Mouse (Mus musculus) heart, adult 9 months (tissue): ENCODE data around the gene Pias1.
"Not testable (repeated sequence)": the region's sequence is repeated elsewhere in the genome, so short reads cannot be mapped to it uniquely, and the experiment has no call there.

ENCODE experiments used
- DNase-seq, 2 experiments: peaks; one replicate each; pipeline ENCODE4 v3.0.0; 2022; ENCODE audit warnings: low spot score in 2 of 2

The Pias1 gene

DNA sequence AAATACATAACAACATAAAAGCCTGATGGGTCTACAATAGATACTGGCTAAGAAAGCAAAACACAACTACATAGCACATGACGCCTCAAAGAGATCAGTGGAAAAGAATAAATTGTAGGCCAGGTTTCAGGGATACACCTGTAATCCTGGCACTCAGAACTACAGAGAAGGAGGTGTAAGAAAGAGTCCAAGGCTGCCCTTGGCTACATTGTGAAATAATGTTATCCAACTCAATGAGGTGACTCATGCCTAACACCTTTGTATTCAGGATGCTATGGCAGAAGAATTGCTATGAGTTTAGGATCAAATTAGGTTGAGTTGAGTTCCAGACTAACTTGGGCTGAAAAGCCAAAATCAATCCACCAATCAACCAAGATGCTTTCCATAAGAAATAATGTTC is 43.7 kb downstream of the Pias1 start:
- DNase-seq, result no peak

DNA sequence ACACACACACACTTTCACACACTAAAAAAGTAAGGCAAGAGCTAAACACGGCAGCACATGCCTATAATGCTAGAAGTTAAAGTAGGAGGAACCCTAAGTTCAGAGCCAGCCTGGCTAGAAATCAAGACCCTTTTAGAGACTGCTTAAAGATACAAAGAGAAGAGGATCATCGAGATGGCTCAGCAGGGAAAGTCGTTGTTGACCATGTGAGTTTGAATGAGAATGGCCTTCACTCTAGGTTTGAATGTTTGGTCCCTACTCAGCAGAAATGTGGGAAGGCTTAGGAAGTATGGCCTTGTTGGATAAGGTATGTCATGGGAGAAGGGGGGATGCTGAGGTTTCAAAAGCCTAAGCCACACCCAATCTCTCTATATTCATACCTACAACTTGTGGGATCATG is 46.8 kb downstream of the Pias1 start:
- no peak for DNase-seq

DNA sequence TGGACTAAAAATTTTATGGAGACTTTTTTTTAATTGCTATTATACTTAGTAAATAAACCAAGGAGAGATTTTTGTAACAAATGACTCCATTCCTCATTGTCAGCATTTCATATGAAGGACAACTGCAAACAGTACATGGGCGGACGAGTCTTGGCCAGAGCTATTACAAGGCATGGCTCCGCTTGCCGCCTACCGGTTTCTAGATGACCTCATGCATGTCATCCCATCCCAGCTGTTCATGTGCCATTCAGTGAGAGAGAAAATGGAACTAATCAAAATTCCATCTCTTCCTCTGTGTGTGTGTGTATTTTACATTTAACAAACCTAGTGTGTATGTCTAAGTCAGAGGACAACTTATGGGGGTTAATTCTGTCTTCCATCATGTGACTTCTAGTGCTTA is 51.9 kb downstream of the Pias1 start:
- DNase-seq, result no peak

DNA sequence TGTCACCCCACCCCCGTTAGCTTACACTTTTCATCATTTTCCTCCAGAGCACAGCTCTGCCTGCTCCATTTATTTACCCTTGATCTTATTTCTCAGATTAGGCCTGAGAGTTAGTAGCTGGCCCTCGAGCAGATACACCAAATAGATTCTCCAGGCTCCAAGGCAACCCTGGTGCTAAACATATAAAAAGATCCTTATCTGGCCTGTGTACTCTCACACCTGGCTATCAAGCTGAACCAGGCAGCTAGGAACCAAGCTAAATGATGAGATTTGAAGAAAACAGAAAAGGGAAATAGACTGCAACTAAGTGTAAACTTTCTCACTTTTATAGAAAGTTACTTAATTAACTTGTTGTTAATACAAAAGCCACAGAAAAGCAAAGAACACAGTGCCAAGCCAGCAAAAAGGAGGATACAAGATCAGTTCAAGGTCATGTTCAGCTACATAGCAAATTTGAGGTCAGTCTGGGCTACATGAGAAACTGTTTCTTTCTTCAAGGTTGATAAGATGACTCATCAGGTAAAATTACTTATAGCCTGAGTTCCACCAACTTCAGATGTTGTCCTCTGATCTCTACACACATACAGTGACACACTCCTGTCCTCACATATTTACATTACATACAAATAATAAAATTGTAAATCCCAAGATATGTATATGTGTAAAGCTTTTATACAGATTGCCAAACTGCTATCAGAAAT is 52.9 kb downstream of the Pias1 start:
- no peak for DNase-seq

DNA sequence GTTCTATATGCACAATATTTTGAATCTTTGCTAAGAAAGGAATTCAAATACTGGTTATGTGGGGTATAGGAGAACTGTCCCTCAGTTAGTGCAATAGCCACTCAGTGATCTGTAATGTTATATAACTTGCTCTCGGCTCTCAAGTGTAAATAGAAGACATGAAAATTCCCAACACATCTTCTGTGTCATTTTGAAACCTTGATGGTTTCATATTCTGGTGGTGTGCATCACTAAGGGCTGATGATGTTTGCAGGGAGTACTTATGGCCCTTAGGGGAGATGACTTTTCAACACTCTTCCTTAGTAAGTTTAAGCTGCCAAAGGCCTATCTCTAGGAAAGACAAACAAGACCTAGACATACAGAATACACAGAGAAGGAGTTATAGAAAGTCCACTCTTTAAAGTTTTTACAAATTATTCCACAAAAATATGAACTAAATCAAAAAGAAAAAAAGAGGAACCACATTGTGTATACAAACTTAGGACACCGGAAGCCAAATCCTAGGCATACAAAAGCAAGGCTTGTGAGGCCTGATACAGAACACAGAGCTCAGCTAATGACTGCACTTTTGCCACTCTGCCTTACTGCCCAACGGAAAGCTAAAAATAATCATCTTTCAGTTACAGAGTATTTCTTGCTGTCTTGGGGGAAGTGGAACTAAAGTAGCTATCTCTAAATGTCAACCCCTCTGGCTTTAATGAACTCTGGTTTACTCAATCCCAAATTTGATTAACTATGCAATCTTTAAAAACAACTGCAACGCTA is 55.0 kb downstream of the Pias1 start:
- DNase-seq, result peak in 1 of 2 experiments; percentile 43

DNA sequence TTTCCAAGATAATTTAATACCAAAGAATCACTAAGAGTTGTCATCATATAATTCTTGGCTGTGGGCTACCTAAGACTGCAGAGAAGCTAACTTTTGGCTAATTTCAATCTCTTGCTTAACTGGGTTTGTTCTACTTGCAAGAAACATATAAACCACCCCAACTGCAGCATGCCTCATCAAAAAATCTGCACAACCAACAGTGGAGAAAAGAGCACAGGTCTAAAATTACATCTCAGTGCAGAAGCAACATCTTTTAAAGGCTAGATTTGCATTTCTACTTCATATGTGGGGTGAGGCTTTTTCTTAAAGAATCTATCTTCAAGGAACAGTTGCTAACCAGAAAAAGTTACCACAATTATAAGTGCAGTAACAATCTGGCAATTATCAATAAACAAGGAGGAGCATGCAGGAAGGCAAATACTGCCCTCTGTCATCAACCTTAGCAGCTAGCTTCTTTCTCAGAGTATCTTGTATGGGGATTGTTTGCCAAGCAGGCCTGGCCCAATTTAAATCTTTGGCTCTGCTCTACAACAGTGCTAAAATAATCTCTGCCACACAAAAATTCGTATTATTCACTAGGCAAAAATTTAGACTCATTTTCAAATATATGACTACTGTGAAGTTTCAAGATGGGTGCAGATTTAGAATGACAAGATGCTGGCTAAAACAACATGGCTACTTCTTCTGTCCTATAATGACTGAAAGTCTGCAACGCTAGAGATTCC is 62.7 kb downstream of the Pias1 start:
- DNase-seq, result no peak

DNA sequence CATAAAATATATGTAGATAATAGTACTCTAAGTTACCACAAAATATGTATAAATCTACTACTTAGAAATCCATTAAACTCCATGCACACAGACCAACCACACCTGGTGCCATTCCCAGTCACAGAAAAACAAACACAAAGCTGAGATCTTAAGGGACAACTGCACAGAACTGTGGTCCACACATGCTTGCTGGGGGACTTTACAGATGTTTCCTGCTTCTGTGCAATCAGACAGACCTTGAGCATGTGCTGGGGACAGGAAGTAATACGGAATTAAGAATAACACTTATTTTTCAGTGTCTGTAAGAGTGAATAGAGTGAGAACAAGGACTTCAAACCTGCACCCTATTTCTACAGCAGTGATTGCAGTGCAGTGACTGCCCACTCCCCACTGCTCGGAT is 66.8 kb downstream of the Pias1 start:
- no peak for DNase-seq

DNA sequence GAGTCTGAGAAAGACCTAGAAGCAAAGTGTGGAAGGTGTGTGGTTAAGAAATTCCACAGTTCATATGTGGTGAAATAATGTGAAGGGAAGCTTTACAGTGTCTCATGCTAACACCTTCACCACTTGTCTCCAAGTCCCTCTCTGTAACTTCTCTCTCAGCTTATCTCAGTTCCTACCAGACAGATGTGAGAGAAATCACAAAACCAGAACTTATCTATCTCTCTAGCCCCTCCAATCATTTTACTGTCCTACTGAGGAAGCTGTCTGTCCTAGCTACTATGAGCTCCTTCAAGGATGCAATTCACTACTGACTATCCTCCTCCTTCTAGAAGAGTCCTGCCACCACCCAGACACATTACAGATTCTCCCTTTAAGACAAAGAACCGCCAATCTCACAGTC is 70.7 kb downstream of the Pias1 start:
- no peak for DNase-seq

DNA sequence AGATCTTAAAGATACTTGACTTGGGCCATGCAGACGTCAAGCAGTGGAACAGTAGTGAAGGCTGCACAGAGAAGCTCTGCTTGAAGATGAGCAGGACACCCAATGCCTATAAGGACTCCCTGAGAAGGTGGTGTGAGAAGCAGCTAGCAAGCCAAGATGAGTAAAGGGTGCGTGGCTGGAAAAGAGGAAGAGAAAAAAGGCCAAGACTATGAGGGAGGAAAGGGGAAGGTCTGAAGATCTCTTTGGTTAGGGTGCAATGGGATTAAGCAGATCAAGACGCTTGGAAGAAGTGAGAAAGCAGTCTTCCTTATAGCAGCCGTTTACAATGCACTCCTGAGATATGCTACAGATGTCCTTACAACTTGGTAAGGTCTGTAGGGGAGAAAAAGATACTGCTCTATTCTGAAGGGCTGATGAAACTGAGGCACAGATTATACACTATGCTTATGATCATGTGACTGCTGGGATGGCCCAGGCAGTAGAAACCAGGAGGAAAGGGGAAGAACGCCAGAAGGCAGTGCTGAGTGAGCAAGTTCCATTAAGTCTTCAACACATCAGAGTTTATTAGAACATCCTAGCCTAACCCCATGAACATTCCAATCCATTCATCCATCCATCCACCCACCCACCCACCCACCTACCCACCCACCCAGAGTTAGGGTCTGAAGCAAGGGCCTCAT is 74.2 kb downstream of the Pias1 start:
- peak; percentile 28 to 35 for DNase-seq

DNA sequence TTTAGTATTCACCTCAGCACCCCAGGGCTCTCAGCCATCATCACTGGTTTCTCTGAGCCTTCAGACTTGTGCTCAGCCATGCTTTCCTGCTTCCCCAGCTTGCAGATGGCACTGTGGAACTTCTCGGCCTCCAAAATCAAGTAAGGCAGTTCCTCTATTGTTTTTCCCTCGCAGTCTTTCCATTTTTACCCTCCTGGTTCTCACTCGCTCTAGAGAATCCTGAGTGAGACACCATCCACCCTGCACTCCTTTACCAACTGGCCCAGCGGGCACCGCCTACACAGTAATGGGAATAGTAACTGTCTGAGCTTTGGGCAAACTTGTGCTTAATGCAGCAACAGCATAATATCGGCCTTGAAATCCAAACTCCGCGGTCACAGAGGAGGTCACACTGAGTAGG is 82.7 kb downstream of the Pias1 start:
- no peak for DNase-seq

DNA sequence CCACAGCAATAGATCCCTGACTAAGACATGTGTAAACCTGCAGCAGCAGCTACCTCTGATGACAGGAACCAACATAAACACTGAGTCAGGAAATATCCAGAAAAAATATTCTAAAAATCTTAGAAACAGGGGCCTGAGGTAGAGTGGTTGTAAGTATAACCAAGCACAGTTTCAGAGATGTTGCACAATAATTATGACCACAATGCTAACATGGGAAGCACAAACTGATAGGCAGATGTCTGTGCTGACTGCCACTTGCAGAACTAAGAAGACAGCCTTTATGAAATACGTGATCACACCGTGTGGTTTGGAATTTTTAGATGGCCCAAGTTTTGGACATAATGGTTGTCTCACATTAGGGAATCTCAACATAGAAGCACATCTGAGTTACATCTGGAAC is 83.9 kb downstream of the Pias1 start:
- no peak for DNase-seq

DNA sequence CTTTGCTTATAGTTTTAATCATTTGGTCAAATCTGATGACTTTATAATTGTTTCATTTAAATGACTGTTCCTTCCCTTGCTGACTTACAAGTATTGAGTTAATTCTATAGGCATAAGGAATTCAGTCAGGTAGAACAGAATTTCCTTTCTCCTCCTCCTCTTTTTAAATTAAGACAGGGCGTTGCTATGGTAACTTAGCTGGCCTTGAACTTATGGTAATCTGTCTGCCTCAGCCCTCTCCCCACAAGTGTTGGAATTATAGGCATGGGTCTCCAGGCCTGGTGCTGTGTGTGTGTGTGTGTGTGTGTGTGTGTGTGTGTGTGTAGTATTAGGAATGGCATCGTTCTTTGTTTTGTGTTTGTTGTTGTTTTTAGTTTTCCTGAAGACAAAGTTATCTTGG is 86.0 kb downstream of the Pias1 start:
- no peak for DNase-seq

DNA sequence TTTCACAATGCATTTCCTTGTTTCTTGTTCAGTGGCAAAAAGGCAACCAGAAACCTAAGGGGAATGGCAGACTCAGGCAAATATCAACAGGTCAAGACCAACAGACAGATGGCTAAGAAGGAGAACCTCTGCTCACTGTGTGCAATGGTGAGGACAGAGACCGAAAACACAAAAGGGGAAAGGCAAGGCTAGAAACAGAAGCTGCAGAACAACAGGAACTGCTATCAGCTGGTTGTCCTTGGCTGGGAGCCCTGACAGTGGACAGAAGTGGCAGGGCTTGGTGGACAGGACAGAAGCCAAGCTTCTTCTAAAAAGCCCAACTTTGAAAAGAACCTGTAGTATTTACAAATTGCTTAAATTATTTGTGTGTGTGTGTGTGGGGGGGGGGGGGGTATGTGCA is 93.2 kb downstream of the Pias1 start:
- DNase-seq, result peak; percentile 46 to 65

DNA sequence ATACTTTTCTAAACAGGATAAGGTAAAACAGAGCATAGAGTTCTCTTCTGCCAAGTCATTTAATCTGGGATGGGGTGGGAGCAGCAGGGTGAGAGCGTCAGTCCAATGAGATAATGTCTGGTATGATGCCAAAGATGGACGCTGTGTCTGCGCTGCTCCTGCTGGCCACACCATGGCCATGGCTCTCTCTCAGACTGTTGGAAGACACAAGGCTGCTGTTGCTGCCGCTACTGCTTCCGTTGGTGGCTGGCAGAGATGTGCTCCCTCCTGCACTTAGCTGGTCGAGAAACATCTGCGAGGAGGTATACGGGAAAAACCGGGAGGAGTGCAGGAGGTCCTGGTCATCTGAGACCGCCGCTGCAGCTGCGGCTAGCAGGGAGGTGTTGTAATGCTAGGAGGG is 105.9 kb downstream of the Pias1 start:
- DNase-seq, result peak; percentile 75 to 77

DNA sequence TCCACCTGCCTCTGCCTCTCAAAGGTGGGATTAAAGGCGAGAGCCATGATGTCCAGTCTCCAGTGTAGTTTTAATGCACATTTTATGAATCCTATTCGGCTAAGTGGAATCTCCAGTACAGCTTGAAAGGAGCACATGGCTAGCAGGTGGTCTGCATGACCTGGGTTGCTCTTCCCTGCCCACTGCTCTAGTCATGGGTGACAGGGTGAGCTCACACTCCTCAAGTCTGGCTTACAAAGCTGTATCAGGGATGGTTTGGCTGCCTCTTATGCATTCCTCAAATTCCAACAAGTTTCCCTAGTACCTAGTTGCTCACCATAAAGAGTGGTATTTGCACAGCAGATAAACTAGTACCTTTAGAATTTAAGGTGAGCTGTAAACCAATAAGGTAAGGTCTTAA is 109.9 kb downstream of the Pias1 start:
- no peak for DNase-seq

DNA sequence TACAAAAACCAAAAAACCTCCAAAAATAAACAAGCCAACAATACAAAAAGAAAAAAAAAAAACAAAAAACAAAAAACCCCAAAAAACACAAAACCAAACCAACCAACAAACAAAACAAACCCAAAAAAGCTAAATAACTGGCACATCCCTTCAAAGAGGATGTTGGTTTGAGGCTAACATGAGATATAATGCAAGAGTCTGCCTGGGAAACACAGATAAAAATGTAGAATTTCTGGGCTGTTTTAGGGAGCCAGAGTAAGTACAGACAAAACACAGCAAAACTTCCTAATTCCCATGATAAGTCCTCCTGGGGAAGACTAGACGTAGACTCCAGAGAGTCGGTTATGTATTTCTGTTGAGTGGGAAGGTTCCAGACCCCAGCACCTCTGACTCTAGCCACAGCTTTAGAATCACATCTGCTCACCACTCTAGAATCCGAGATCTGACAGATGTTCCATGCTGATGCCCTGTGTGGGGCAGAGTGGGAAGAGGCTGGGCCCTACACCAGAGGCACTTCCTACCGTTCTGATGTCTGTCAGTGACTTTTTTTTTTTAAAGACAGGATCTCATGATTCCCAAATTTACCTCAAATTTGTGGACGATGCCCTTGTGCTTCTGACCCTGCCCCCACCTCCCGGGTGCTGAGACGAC is 110.6 kb downstream of the Pias1 start:
- no peak for DNase-seq

DNA sequence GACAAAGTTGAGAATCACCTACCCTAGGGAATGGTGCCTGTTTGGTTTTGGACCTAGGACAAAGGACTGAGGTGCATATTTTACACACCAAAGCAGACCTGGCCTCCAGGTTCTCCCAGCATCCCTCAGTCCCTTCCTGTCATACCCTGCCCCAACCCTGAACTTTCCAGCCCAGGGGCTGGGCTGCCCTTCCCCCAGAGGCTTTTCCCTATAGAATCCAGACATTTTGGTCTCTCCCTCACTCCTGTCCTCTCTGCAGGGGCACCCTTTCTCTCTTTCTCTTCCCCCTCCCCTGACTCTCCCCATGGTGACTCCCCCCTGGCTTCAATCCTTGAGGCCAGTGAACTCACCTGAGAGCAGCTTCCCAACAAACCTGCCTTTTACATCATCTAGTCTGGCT is 117.0 kb downstream of the Pias1 start:
- no peak for DNase-seq

DNA sequence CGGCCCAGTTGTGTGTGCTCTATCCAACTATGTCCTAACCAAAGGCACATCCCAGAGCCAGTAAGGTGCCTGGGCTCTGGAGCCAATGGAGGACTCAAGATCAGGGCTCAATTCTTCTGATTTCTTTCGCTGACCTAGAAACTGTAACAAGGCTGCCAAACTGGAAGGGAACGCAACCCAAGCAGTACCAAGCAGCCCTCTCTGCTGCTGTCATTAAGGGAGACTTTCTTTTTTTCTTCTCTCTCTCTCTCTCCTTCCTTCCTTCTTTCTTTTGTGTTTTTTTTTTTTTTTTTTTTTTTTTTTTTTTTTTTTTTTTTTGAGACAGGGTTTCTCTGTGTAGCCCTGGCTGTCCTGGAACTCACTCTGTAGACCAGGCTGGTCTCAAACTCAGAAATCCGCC is 118.5 kb downstream of the Pias1 start:
- not testable (repeated sequence) for DNase-seq

DNA sequence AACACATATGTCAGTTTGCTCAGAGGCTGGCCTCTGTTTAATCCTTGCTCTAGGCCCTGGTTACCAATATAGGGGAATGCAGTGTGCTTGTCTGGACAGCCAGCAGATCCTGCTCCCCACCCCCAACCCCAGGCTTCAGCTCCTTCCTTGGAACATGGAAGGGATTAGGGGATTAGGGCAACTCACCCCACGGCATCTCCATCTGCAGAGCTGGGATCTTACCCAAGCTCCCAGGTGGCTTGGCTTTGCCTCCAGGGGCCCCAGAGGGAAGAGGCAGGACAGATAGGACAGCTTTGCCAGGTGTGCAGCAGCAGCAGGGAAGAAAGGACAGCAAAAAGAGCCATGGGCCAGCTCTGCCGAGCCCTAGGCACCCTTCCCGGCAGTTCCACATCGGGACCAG is 126.9 kb downstream of the Pias1 start:
- DNase-seq, result no peak

DNA sequence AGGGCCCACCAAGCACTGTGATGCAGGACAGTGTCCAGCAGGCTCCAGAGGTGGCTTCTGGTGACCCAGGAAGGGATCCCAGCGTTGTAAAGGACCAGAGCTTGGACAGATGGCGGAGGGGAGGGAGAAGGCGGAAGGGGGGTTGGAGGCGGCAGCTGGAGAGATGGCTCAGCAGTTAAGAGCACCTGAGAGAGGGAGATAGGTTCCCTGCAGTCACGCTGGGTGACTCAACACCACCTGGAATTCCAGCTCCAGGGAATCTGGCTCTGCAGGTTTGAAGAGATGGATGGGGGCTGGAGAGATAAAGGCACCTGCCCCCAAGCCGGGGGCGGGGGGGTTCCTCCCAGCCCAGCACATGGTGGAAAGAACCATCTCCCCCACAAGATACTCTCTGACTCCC is 127.6 kb downstream of the Pias1 start:
- DNase-seq, result not testable (repeated sequence)

DNA sequence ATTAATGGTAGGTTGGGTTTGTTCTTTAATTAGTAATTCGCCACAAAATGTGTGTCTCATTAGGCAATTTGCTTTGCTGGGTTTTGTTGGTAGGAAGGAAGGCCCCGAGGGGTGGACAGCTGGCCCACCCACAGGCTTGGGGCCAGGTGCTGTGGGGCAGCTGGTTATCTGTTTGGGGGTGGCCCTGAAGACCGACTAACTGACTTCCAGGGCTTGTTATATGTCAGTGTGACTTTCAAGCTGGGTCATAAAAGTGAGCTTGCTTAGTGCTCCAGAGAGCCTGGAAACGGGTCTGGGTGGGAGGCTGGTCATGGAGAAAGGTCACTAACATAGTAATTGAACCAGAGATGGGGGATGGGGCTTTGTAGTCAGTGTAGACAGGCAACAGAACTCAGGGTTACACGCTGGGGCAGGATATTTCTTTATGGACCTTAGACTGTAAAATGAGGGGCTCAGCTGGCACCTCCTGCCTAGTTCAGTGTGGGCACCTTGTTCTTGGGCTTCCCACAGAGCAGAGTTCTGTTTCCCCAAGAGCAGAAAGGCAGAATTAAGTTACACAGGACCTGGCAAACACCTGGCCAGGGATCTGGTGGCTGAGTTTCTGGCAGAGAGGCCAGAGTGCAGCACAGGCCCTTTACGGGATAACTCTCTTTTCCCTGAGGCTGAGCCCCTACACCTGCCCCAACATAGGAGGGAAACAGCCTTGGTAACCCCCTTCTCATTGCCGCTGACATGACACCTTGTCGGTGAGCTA is 129.3 kb downstream of the Pias1 start:
- no peak for DNase-seq
